Mouse (Mus musculus) yolk sac, embryonic 10.5 days (tissue): ENCODE results near the gene Slc9a2.

Experiments used
- DNase-seq: peaks from one replicate; pipeline ENCODE4 v3.0.0-alpha.2; 2017; ENCODE audit warnings: low spot score

The Slc9a2 gene

GRCm38 (mm10) chr1:40788956-40789355, 108.6 kb downstream of the Slc9a2 start:
- DNase-seq = no peak

GRCm38 (mm10) chr1:40789666-40790233, 109.4 kb downstream of the Slc9a2 start:
- DNase-seq = no peak

GRCm38 (mm10) chr1:40790324-40791141, 110.2 kb downstream of the Slc9a2 start, which contains the start of gene Mfsd9:
Mfsd9 (minus strand) TSS chr1:40790687.
- peak; percentile 86 for DNase-seq

- no peak for DNase-seq
Measured at GRCm38 (mm10) chr1:40795508-40795907, 115.1 kb downstream of the Slc9a2 start.

GRCm38 (mm10) chr1:40797348-40797747, 117.0 kb downstream of the Slc9a2 start:
- no peak for DNase-seq

GRCm38 (mm10) chr1:40799121-40799520, 118.7 kb downstream of the Slc9a2 start:
- DNase-seq = no peak

- DNase-seq = no peak
Measured at GRCm38 (mm10) chr1:40800908-40801307, 120.5 kb downstream of the Slc9a2 start.

- no peak for DNase-seq
Measured at GRCm38 (mm10) chr1:40802759-40803158, 122.4 kb downstream of the Slc9a2 start.

- no peak for DNase-seq
Measured at GRCm38 (mm10) chr1:40804118-40804517, 123.7 kb downstream of the Slc9a2 start.

GRCm38 (mm10) chr1:40805351-40805750, 125.0 kb downstream of the Slc9a2 start, which contains the start of gene Tmem182:
Tmem182 (plus strand) TSS chr1:40805601.
- no peak for DNase-seq

GRCm38 (mm10) chr1:40805891-40806290, 125.5 kb downstream of the Slc9a2 start:
- no peak for DNase-seq

- DNase-seq = no peak
Measured at GRCm38 (mm10) chr1:40808643-40809042, 128.3 kb downstream of the Slc9a2 start.

- DNase-seq = no peak
Measured at GRCm38 (mm10) chr1:40815071-40815845, 134.9 kb downstream of the Slc9a2 start.
